Mouse (Mus musculus) hindbrain, postnatal 0 days (tissue): ENCODE results near the gene Lmf1. TPM values are rescaled to one million over a fixed set of nuclear protein-coding genes. Genes with fewer than 3 reads are reported as not detected.

ENCODE experiments used
- ATAC-seq: fragments of 200-750 bp; cut with Nextera tagmentation; 2 replicates; pipeline ENCODE4 v1.8.0; 2017; ENCODE audit warnings: mild to moderate bottlenecking, moderate TSS enrichment, moderate library complexity
- DNase-seq: peaks from one replicate; pipeline ENCODE4 v3.0.0-alpha.2; 2015; ENCODE audit warnings: low spot score
- H3K27ac ChIP-seq: fragments of 300-500 bp; sonication (generic); 2 replicates; pipeline ENCODE4 v1.5.1; 2014; ENCODE audit warnings: mild to moderate bottlenecking
- H3K27me3 ChIP-seq: fragments of 300-500 bp; sonication (generic); 2 replicates; pipeline ENCODE4 v1.6.1; 2014; ENCODE audit warnings: low read length, mixed read lengths; ENCODE audit not compliant: insufficient read depth
- H3K36me3 ChIP-seq: fragments of 300-500 bp; sonication (generic); 2 replicates; pipeline ENCODE4 v1.6.1; 2014; ENCODE audit warnings: low read length, mixed read lengths; ENCODE audit not compliant: insufficient read depth
- H3K4me1 ChIP-seq: fragments of 300-500 bp; sonication (generic); 2 replicates; pipeline ENCODE4 v1.6.1; 2014; ENCODE audit warnings: antibody characterized with exemption, low read length, mixed read lengths; ENCODE audit not compliant: insufficient read depth
- H3K4me2 ChIP-seq: fragments of 300-500 bp; sonication (generic); 2 replicates; pipeline ENCODE4 v1.6.1; 2014; ENCODE audit warnings: low read depth, mild to moderate bottlenecking, low read length, moderate library complexity, mixed read lengths
- H3K4me3 ChIP-seq: fragments of 300-500 bp; sonication (generic); 2 replicates; pipeline ENCODE4 v1.5.1; 2014; ENCODE audit warnings: low read length
- H3K9ac ChIP-seq: fragments of 300-500 bp; sonication (generic); replicated peaks from 2 replicates; pipeline ENCODE4 v1.6.1; 2014; ENCODE audit warnings: mild to moderate bottlenecking, low read length, moderate library complexity, mixed read lengths
- H3K9me3 ChIP-seq: fragments of 300-500 bp; sonication (generic); 2 replicates; pipeline ENCODE4 v1.6.1; 2016; ENCODE audit warnings: low read length, mixed read lengths
- CTCF ChIP-seq: IDR thresholded peaks from 2 replicates; pipeline ENCODE4 v1.5.1; 2016; ENCODE audit warnings: antibody characterized with exemption, control low read depth, low read depth
- WGBS: fragments of 180-500 bp; shearing (Covaris S2); extraction: QIAGEN DNeasy Blood & Tissue Kit; methylation state at CpG from one replicate; pipeline ENCODE4 v1.1.7; 2014; 5-methylcytosine and 5-hydroxymethylcytosine counted together
- polyA plus RNA-seq: library from polyadenylated mRNA; unstranded; fragments of >200 nt; fragmentation: Nextera tagmentation; extraction: Ambion mirVana; gene quantifications from 2 replicates; pipeline ENCODE4 v1.2.1, GENCODE M21; 2015
- total RNA-seq: library from RNA; depleted of rRNA; stranded (reverse); fragments of >200 nt; gene quantifications from 2 replicates; pipeline ENCODE4 v1.2.3, GENCODE M21; 2014

The Lmf1 gene
- total and polyA plus RNA-seq, 2 experiments from 2014 or later = 21.4 to 45.1 TPM

- Histone ChIP-seq H3K4me3 (no peak overlapping the region), H3K27me3 (no peaks in the 10 kb centered on the region), H3K4me1 (peaks cover 14% of the 10 kb centered on the region; the same call in 1 of the 2 replicates), H3K4me2 (no peak overlapping the region), H3K36me3 (no peaks in the 10 kb centered on the region), H3K9me3 (no peaks in the 10 kb centered on the region), H3K27ac (no peak overlapping the region), H3K9ac (no peak overlapping the region)
- no peak for TF ChIP-seq CTCF
- DNase-seq = no peak
- 0 out of 2 replicates have a peak, but pooled peaks have one; percentile 55 for ATAC-seq
- WGBS = 40% methylated on average over 13 of the region's 13 CpGs
Measured at GRCm38 (mm10) chr17:25624446-25625119, 45.7 kb downstream of the Lmf1 start.

DNA sequence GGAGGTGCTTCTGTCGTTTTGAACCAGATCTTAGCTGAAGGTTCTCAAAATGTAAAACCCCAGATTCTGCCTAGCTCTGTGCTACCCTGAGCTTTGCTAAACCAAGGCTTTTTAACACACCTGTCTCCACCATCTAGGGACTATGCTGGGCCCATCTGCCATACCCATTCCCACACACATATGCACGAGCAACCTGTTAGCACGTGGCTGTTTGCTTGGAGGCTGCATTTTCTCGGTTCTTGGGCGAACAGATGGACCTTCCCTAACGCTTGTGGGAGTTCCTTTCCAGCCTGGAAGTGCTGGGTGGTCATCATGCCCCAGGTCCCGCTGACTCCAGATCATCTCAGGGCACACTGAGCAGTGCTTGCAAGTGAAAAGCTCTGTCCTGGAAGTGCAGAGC lies 46.4 kb downstream of the Lmf1 start:
- Histone ChIP-seq H3K36me3 (no peaks in the 10 kb centered on the region), H3K9ac (no peak overlapping the region), H3K4me2 (no peak overlapping the region), H3K4me3 (no peak overlapping the region), H3K9me3 (no peaks in the 10 kb centered on the region), H3K27ac (no peak overlapping the region), H3K4me1 (peaks cover 14% of the 10 kb centered on the region; the same call in 1 of the 2 replicates), H3K27me3 (no peaks in the 10 kb centered on the region)
- no peak for TF ChIP-seq CTCF
- no peak for DNase-seq
- WGBS = 70% methylated on average over 7 of the region's 7 CpGs
- ATAC-seq = 0 out of 2 replicates have a peak, but pooled peaks have one; percentile 21

- Histone ChIP-seq H3K4me1 (peaks cover 14% of the 10 kb centered on the region; the same call in 1 of the 2 replicates), H3K27ac (no peak overlapping the region), H3K27me3 (no peaks in the 10 kb centered on the region), H3K9me3 (no peaks in the 10 kb centered on the region), H3K9ac (no peak overlapping the region), H3K36me3 (no peaks in the 10 kb centered on the region), H3K4me3 (no peak overlapping the region), H3K4me2 (no peak overlapping the region)
- TF ChIP-seq CTCF = no peak
- WGBS = 33% methylated on average over 20 of the region's 20 CpGs
- ATAC-seq = no peak; the same call in 1 of the 2 replicates
- DNase-seq = no peak
Measured at GRCm38 (mm10) chr17:25626196-25627043, 47.5 kb downstream of the Lmf1 start.

DNA sequence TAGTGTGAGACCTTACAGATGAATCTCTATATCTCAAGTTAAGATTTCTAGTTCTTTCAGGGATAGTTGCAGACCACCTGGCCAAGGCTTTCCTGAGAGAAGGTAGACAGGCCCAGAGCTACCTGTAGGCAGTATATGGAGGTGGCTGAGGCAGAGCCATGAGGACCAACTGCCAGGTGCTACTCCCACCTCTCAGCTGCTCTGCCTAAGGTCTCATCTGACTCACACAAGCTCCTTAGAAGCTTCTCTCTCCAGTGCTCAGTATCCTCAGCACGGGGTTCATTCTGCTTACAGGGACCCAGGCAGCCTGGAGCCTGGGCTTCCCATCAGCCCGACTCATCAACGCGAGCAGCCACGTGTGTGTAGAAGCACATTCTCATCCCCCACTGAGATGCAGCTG lies 51.4 kb downstream of the Lmf1 start:
- no peak overlapping the region for H3K4me3 ChIP-seq
- H3K4me2 ChIP-seq = no peak overlapping the region
- H3K27ac ChIP-seq = no peak overlapping the region
- no peak for DNase-seq
- ATAC-seq = no peak
- H3K36me3 ChIP-seq = 0 out of 2 replicates have a peak, but pooled peaks cover 13% of the 10 kb centered on the region
- H3K9me3 ChIP-seq = no peaks in the 10 kb centered on the region
- no peak overlapping the region for H3K9ac ChIP-seq
- 77% methylated on average over 5 of the region's 5 CpGs for WGBS
- TF ChIP-seq CTCF = no peak
- H3K27me3 ChIP-seq = no peaks in the 10 kb centered on the region
- H3K4me1 ChIP-seq = peaks cover 11% of the 10 kb centered on the region; the same call in 1 of the 2 replicates

DNA sequence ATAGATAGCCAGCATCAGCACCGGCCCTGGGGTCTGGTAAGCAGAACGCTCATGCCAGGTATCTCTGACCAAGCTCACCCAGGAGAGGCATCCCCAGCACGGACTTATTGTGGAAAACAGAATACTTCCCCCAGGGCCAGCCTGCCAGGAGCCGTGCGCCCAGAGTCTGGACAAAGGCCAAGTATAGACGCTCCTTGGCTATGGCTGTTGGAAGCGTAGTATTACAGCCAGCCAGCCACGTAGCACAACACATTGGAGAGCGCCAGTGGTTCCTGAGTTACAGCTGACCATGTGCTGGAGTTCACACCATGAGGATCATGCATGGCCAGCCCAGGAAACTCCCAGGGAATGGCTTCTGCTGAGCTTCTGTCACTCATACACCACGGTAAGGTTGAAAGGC lies 55.2 kb downstream of the Lmf1 start:
- DNase-seq = peak; percentile 72
- no peak overlapping the region for H3K4me3 ChIP-seq
- H3K27me3 ChIP-seq = no peaks in the 10 kb centered on the region
- peak; percentile 38; the same call in 1 of the 2 replicates for ATAC-seq
- H3K27ac ChIP-seq = peak overlapping the region; percentile 16; the same call in 1 of the 2 replicates
- H3K36me3 ChIP-seq = 0 out of 2 replicates have a peak, but pooled peaks cover 13% of the 10 kb centered on the region
- TF ChIP-seq CTCF = no peak
- no peak overlapping the region for H3K9ac ChIP-seq
- 49% methylated on average over 10 of the region's 10 CpGs for WGBS
- H3K4me1 ChIP-seq = peaks cover 4% of the 10 kb centered on the region; the same call in 1 of the 2 replicates
- H3K4me2 ChIP-seq = no peak overlapping the region
- no peaks in the 10 kb centered on the region for H3K9me3 ChIP-seq

GRCm38 (mm10) chr17:25635387-25635786 lies 56.5 kb downstream of the Lmf1 start:
- Histone ChIP-seq H3K36me3 (0 out of 2 replicates have a peak, but pooled peaks cover 13% of the 10 kb centered on the region), H3K9me3 (no peaks in the 10 kb centered on the region), H3K4me1 (peaks cover 4% of the 10 kb centered on the region; the same call in 1 of the 2 replicates), H3K4me3 (no peak overlapping the region), H3K27ac (no peak overlapping the region), H3K9ac (no peak overlapping the region), H3K4me2 (no peak overlapping the region), H3K27me3 (no peaks in the 10 kb centered on the region)
- no peak for TF ChIP-seq CTCF
- WGBS = 46% methylated on average over 8 of the region's 8 CpGs
- ATAC-seq (no peak), DNase-seq (no peak)
